Mouse (Mus musculus): Measurements from ENCODE around the gene Ccdc9b. TPM values are rescaled to one million over a fixed set of nuclear protein-coding genes. Genes with fewer than 3 reads are reported as not detected.

Ccdc9b gene
- total and polyA plus RNA-seq, 3 experiments, result not detected

DNA sequence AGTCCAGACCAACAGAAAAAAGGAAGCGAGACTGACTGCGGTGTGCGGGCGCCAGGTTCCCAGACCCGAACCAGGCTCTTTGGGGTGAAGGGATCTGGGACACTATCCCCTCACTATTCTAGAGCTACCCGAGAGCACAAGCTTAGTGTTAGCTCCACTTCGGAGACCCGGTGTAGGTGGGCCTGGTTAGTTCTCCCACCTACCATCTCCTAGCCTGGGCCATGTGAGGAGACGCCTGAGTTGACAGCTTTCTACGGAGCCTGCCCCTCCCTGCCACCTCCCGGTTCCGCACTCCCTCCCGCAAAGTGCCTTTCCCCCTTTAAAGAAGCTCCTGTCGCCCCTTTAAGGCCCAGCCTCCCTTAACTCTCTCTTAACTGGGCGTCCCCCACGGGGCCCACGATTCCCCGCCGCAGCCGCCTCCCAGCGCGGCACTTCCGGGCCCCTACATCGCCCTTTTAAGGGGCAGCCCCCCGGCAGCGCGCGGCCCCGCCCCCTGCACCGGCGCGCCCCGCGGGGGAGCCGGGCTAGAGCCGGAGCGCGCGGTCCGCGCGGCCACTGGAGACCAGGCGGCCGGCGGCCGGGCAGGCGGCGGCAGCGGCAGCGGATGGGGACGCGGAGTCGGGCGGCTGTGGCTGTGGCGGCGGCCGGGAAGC, 17.1 kb downstream of the Ccdc9b start, which contains the start of gene Inafm2:
Inafm2 (plus strand) TSS at position 527 of the 653 bp plus-strand sequence.
- Histone ChIP-seq H3K79me2 (replicated peaks; ENCODE audit: control insufficient read depth, extremely low read depth, insufficient read depth, poor library complexity, severe bottlenecking) (no peaks in the 10 kb centered on the region), H3K4me1 (ENCODE audit: control insufficient read depth in 1 of 2, insufficient read depth in 2 of 2) (peaks cover 2 to 45% of the 10 kb centered on the region in 2 experiments; a peak in 3 of 4 replicates), H3K36me3 (replicated peaks in 1 of 2; ENCODE audit: control insufficient read depth in 1 of 2, insufficient read depth in 1 of 2, low read length in 1 of 2) (peaks cover 0 to 10% of the 10 kb centered on the region in 2 experiments), H3K27me3 (replicated peaks) (peaks cover 17% of the 10 kb centered on the region), H3K4me2 (ENCODE audit: insufficient read depth, low read depth, poor library complexity, severe bottlenecking) (peak within 1 kb of the TSS; percentile 96), H3K27ac (ENCODE audit: insufficient read depth, low read depth) (no peak within 1 kb of the TSS), H3K9me3 (replicated peaks; ENCODE audit: low read length) (no peaks in the 10 kb centered on the region), H3K9ac (ENCODE audit: insufficient read depth, low read depth) (peak within 1 kb of the TSS; percentile 81), H3K4me3 (replicated peaks in 1 of 3; ENCODE audit: low read depth in 2 of 3, low read length in 2 of 3, poor library complexity in 1 of 3) (peak within 1 kb of the TSS; percentile 58 to 93 (median 74))
- in situ Hi-C loops (cut with MboI; ENCODE audit: low pct_ligation_motif_present, low pct_unique_long_range_greater_than_20kb, low sequenced_read_pairs) (loop anchor here (25.0 kb wide), 1 partner anchor 258 kb away; the partner anchor contains the start of gene Srp14), dilution Hi-C loops (cut with MboI; ENCODE audit: extremely low pct_ligation_motif_present, extremely low pct_unique_long_range_greater_than_20kb, low sequenced_read_pairs) (no loop called here)
- TF ChIP-seq TCF12 (IDR thresholded peaks at IDR 0.05; ENCODE audit: low read depth, low read length), result peak; percentile 35; the same call in 1 of the 2 replicates
- TF ChIP-seq KAT2A (IDR thresholded peaks at IDR 0.05; ENCODE audit: insufficient replicate concordance, low read length), result no peak
- TF ChIP-seq HCFC1 (IDR thresholded peaks at IDR 0.05; ENCODE audit: low read depth, low read length), result peak; percentile 69
- TF ChIP-seq ZKSCAN1 (IDR thresholded peaks at IDR 0.05; ENCODE audit: borderline replicate concordance, low read depth, low read length), result no peak
- peak; percentile 37; the same call in 1 of the 2 replicates for TF ChIP-seq POLR2A (IDR thresholded peaks at IDR 0.05; ENCODE audit: low read depth, low read length)
- TF ChIP-seq MEF2A (IDR thresholded peaks at IDR 0.05; ENCODE audit: borderline replicate concordance, low read depth, low read length), result no peak
- TF ChIP-seq ELF1 (IDR thresholded peaks at IDR 0.05; ENCODE audit: low read depth, low read length), result peak; percentile 98
- peak; percentile 62; the same call in 1 of the 2 replicates for TF ChIP-seq MAZ (IDR thresholded peaks at IDR 0.05; ENCODE audit: low read depth, low read length)
- TF ChIP-seq IRF4 (IDR thresholded peaks at IDR 0.05; ENCODE audit: low read depth, low read length), result peak; percentile 57; the same call in 1 of the 2 replicates
- no peak for TF ChIP-seq E2F4 (IDR thresholded peaks at IDR 0.05; ENCODE audit: insufficient replicate concordance, low read depth, low read length)
- peak; percentile 88 for TF ChIP-seq ZC3H11A (IDR thresholded peaks at IDR 0.05; ENCODE audit: low read depth, low read length)
- TF ChIP-seq MAX (IDR thresholded peaks at IDR 0.05; ENCODE audit: low read length), result peak; percentile 70
- 0 out of 2 replicates have a peak, but pooled peaks have one; percentile 6 for TF ChIP-seq BHLHE40 (IDR thresholded peaks at IDR 0.05; ENCODE audit: low read depth, low read length)
- TF ChIP-seq JUND (conservative IDR thresholded peaks at IDR 0.05; ENCODE audit: low read depth, low read length), result no peak
- peak; percentile 74; the same call in 1 of the 2 replicates for TF ChIP-seq MXI1 (IDR thresholded peaks at IDR 0.05; ENCODE audit: low read depth, low read length)
- TF ChIP-seq USF2 (conservative IDR thresholded peaks at IDR 0.05; ENCODE audit: low read depth, low read length), result no peak
- peak; percentile 99 for TF ChIP-seq SIN3A (IDR thresholded peaks at IDR 0.05; ENCODE audit: low read length)
- peak; percentile 92 for TF ChIP-seq UBTF (IDR thresholded peaks at IDR 0.05; ENCODE audit: low read depth, low read length)
- DNase-seq (ENCODE audit: extremely low read depth), result peak; percentile 79

DNA sequence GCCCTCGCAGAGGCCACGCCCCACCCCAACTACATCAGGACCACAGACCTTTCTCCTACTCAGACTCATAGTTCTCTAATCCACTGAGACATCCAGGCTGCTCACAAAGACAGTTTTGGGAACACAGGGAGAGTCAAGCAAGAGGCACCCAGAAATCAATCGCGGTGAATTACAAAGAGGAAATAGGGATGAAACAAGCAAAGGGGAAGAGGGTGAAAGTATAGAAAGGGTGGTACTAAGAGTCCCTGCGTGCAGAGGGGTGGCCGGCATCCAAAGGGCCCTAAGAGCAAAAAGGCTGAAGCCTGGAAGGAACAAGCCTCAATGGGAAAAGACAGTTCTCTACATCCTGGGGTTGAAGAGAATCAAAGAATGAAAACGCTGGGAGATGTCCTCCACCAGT, 17.8 kb downstream of the Ccdc9b start:
- peaks cover 0 to 38% of the 10 kb centered on the region in 2 experiments; a peak in 2 of 4 replicates for H3K4me1 ChIP-seq (ENCODE audit: control insufficient read depth in 1 of 2, insufficient read depth in 2 of 2)
- in situ Hi-C loops (cut with MboI; ENCODE audit: low pct_ligation_motif_present, low pct_unique_long_range_greater_than_20kb, low sequenced_read_pairs), result loop anchor here (25.0 kb wide), 1 partner anchor 257 kb away; the partner anchor contains the start of gene Srp14
- H3K4me2 ChIP-seq (ENCODE audit: insufficient read depth, low read depth, poor library complexity, severe bottlenecking), result peak overlapping the region; percentile 96
- H3K27ac ChIP-seq (ENCODE audit: insufficient read depth, low read depth), result no peak overlapping the region
- peaks cover 0 to 8% of the 10 kb centered on the region in 2 experiments for H3K36me3 ChIP-seq (replicated peaks in 1 of 2; ENCODE audit: control insufficient read depth in 1 of 2, insufficient read depth in 1 of 2, low read length in 1 of 2)
- peak overlapping the region in 1 of 3 experiments; percentile 41 for H3K4me3 ChIP-seq (replicated peaks in 1 of 3; ENCODE audit: low read depth in 2 of 3, low read length in 2 of 3, poor library complexity in 1 of 3)
- H3K9me3 ChIP-seq (replicated peaks; ENCODE audit: low read length), result no peaks in the 10 kb centered on the region
- H3K9ac ChIP-seq (ENCODE audit: insufficient read depth, low read depth), result peak overlapping the region; percentile 81
- H3K79me2 ChIP-seq (replicated peaks; ENCODE audit: control insufficient read depth, extremely low read depth, insufficient read depth, poor library complexity, severe bottlenecking), result no peaks in the 10 kb centered on the region
- TF ChIP-seq HCFC1 (IDR thresholded peaks at IDR 0.05; ENCODE audit: low read depth, low read length), result no peak
- no peak for TF ChIP-seq USF1 (IDR thresholded peaks at IDR 0.05; ENCODE audit: low read depth, low read length)
- no peak for TF ChIP-seq ETS1 (conservative IDR thresholded peaks at IDR 0.05; ENCODE audit: low read depth, low read length)
- no peak for TF ChIP-seq TCF12 (IDR thresholded peaks at IDR 0.05; ENCODE audit: low read depth, low read length)
- TF ChIP-seq NRF1 (IDR thresholded peaks at IDR 0.05; ENCODE audit: low read depth, low read length), result no peak
- no peak for TF ChIP-seq CHD1 (IDR thresholded peaks at IDR 0.05; ENCODE audit: low read depth, low read length)
- TF ChIP-seq MYC (IDR thresholded peaks at IDR 0.05; ENCODE audit: low read depth, low read length), result no peak
- TF ChIP-seq POLR2A (IDR thresholded peaks at IDR 0.05; ENCODE audit: low read depth, low read length), result no peak
- no peak for TF ChIP-seq ZNF384 (IDR thresholded peaks at IDR 0.05; ENCODE audit: low read depth, low read length)
- no peak for TF ChIP-seq JUN (IDR thresholded peaks at IDR 0.05; ENCODE audit: insufficient read depth, low read depth, low read length)
- no peak for TF ChIP-seq KAT2A (IDR thresholded peaks at IDR 0.05; ENCODE audit: insufficient replicate concordance, low read length)
- TF ChIP-seq POLR2AphosphoS2 (IDR thresholded peaks at IDR 0.05; ENCODE audit: low read depth, low read length), result no peak
- TF ChIP-seq MXI1 (IDR thresholded peaks at IDR 0.05; ENCODE audit: low read depth, low read length), result no peak
- no peak for TF ChIP-seq RAD21 (IDR thresholded peaks at IDR 0.05; ENCODE audit: low read depth, low read length)
- no peak for TF ChIP-seq JUND (conservative IDR thresholded peaks at IDR 0.05; ENCODE audit: low read depth, low read length)
- TF ChIP-seq MEF2A (IDR thresholded peaks at IDR 0.05; ENCODE audit: borderline replicate concordance, low read depth, low read length), result no peak
- no peak for TF ChIP-seq MAZ (IDR thresholded peaks at IDR 0.05; ENCODE audit: low read depth, low read length)
- no peak for TF ChIP-seq UBTF (IDR thresholded peaks at IDR 0.05; ENCODE audit: low read depth, low read length)
- dilution Hi-C loops (cut with MboI; ENCODE audit: extremely low pct_ligation_motif_present, extremely low pct_unique_long_range_greater_than_20kb, low sequenced_read_pairs), result no loop called here
- H3K27me3 ChIP-seq (replicated peaks), result peaks cover 20% of the 10 kb centered on the region
- DNase-seq (ENCODE audit: extremely low read depth), result no peak

Measured in CH12.LX (cell line).